Mouse (Mus musculus): Measurements from ENCODE around the gene Anp32a. TPM values are rescaled to one million over a fixed set of nuclear protein-coding genes. Genes with fewer than 3 reads are reported as not detected.

Anp32a gene
- polyA plus RNA-seq, 1 experiment from 2014 or later: 194 TPM

DNA sequence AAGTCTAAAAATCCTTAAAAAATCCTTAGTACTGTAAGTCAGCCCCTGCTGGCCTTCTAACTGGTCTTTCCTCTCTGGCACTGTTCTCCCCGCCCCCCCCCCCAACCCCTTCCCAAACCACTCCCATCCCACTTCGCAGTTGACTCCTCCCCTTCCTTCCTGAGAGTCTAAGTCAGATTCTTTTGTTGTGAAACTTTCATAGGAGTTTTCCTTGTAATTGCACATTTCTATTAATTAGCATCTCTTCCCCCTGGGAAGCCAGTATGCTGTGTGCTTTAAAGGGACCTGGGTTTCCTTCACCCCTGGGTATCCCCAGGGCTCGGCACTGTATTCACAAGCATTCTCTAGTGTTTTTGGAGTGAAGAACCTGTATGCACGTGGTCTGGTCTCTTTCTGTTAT lies 10.1 kb downstream of the Anp32a start:
- WGBS: 47% methylated on average over 3 of the region's 4 CpGs
- Histone ChIP-seq H3K27ac (ENCODE audit: low read depth, low read length) (no peak overlapping the region), H3K9ac (ENCODE audit: low read length) (no peak overlapping the region), H3K27me3 (ENCODE audit: control insufficient read depth, insufficient read depth, low read length) (no peaks in the 10 kb centered on the region), H3K9me3 (ENCODE audit: control insufficient read depth, low read length) (no peaks in the 10 kb centered on the region), H3K4me2 (no peak overlapping the region), H3K4me3 (ENCODE audit: low read depth, low read length) (no peak overlapping the region), H3K36me3 (ENCODE audit: control insufficient read depth, insufficient read depth, low read length) (no peaks in the 10 kb centered on the region), H3K4me1 (ENCODE audit: control insufficient read depth, insufficient read depth, low read length) (peaks cover 16% of the 10 kb centered on the region)
- no peak for ATAC-seq (ENCODE audit: low FRiP score)
- DNase-seq (ENCODE audit: low spot score, missing footprints): no peak

DNA sequence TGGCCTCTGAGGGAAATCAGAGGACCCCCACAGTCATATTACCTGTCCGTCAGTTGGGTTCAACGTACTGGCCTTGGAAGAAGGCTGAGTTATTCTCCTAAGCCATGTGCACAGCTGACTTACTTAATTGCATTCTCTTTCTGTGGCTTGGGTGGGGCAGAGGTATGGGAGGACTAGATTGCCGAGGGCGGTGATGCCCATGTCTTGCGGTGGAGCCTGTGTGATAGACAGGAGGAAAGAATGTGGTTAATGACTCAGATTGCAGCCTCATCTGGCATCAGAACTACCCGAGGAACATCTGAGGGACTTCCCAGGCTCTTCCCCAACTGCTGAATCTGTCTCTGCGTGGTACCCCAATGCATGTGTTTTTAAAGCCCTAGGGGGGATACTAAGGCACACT lies 12.7 kb downstream of the Anp32a start:
- H3K27ac ChIP-seq (ENCODE audit: low read depth, low read length): no peak overlapping the region
- WGBS: 76% methylated on average over 7 of the region's 7 CpGs
- no peaks in the 10 kb centered on the region for H3K27me3 ChIP-seq (ENCODE audit: control insufficient read depth, insufficient read depth, low read length)
- DNase-seq (ENCODE audit: low spot score, missing footprints): no peak
- no peak overlapping the region for H3K4me2 ChIP-seq
- no peaks in the 10 kb centered on the region for H3K9me3 ChIP-seq (ENCODE audit: control insufficient read depth, low read length)
- ATAC-seq (ENCODE audit: low FRiP score): no peak
- peaks cover 8% of the 10 kb centered on the region for H3K4me1 ChIP-seq (ENCODE audit: control insufficient read depth, insufficient read depth, low read length)
- no peak overlapping the region for H3K9ac ChIP-seq (ENCODE audit: low read length)
- no peaks in the 10 kb centered on the region; the same call in 1 of the 2 replicates for H3K36me3 ChIP-seq (ENCODE audit: control insufficient read depth, insufficient read depth, low read length)
- no peak overlapping the region for H3K4me3 ChIP-seq (ENCODE audit: low read depth, low read length)

DNA sequence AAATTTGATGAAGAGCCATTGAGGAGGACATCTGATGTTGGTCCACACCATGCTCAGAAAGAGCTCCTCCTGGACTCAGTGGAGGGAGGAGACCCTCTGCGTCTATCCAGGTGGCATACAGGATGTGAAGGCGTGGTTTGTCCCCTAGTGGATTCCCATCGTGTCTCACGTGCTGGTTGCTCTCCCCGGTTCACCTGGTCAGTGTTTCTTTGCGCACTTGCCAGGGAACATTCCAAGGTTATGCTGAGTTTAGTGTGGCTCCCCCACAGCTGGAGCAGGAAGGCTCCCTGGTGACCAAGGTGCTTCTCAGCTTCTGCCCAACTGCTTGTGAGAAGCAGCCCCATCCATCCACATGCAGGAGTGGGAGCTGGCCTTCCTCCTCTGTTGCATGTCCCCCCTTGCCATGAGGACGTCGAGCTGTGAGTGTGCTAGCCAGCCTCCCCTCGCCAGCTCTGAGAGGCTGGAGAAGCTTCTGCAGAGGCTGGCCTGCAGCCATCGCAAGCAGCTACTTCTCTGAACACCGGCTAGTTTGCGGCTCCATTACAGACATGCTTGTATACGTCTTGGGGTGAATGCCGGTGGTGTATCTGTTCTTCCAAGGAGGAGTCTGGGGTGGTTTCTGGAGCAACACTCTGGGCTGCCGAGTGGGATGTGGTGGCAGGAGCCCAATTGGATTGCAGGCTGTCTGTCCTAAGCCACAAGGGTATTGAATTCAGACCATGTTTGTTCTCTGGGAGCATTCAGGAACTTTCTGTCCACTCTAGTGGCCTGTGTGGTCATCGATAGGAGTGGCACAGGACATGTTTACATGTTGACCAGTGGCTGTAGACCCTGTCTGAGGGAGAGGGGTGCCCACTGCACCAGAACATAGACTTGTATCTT lies 14.0 kb downstream of the Anp32a start:
- DNase-seq (ENCODE audit: low spot score, missing footprints) (no peak), ATAC-seq (ENCODE audit: low FRiP score) (no peak)
- no peak overlapping the region for H3K27ac ChIP-seq (ENCODE audit: low read depth, low read length)
- H3K36me3 ChIP-seq (ENCODE audit: control insufficient read depth, insufficient read depth, low read length): no peaks in the 10 kb centered on the region; the same call in 1 of the 2 replicates
- 88% methylated on average over 16 of the region's 16 CpGs for WGBS
- no peaks in the 10 kb centered on the region for H3K27me3 ChIP-seq (ENCODE audit: control insufficient read depth, insufficient read depth, low read length)
- peaks cover 3% of the 10 kb centered on the region for H3K4me1 ChIP-seq (ENCODE audit: control insufficient read depth, insufficient read depth, low read length)
- H3K9me3 ChIP-seq (ENCODE audit: control insufficient read depth, low read length): no peaks in the 10 kb centered on the region
- H3K9ac ChIP-seq (ENCODE audit: low read length): no peak overlapping the region
- no peak overlapping the region for H3K4me3 ChIP-seq (ENCODE audit: low read depth, low read length)
- H3K4me2 ChIP-seq: no peak overlapping the region

DNA sequence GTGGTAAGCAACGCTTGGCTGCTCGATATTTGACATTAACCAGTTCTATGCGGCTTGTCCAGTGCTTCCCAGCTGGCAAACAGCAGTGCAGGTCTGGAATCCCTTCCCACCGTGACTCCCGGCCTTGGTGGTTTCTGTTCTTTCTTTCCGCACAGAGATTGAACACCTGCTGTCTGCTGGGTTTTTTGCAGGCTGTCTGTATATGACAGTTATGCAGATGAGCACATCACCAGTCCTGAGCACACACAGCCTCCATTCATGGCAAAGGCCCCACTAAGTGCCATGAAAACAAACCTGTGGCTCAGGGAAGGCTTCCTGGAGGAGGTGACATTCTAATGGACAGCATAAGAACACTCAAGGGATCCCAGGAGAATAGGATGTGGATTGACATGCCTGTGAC lies 14.7 kb downstream of the Anp32a start:
- Histone ChIP-seq H3K27me3 (ENCODE audit: control insufficient read depth, insufficient read depth, low read length) (no peaks in the 10 kb centered on the region), H3K9me3 (ENCODE audit: control insufficient read depth, low read length) (no peaks in the 10 kb centered on the region), H3K9ac (ENCODE audit: low read length) (no peak overlapping the region), H3K27ac (ENCODE audit: low read depth, low read length) (no peak overlapping the region), H3K36me3 (ENCODE audit: control insufficient read depth, insufficient read depth, low read length) (no peaks in the 10 kb centered on the region; the same call in 1 of the 2 replicates), H3K4me1 (ENCODE audit: control insufficient read depth, insufficient read depth, low read length) (peaks cover 3% of the 10 kb centered on the region), H3K4me3 (ENCODE audit: low read depth, low read length) (no peak overlapping the region), H3K4me2 (no peak overlapping the region)
- WGBS: 92% methylated on average over 6 of the region's 6 CpGs
- ATAC-seq (ENCODE audit: low FRiP score) (no peak), DNase-seq (ENCODE audit: low spot score, missing footprints) (no peak)

DNA sequence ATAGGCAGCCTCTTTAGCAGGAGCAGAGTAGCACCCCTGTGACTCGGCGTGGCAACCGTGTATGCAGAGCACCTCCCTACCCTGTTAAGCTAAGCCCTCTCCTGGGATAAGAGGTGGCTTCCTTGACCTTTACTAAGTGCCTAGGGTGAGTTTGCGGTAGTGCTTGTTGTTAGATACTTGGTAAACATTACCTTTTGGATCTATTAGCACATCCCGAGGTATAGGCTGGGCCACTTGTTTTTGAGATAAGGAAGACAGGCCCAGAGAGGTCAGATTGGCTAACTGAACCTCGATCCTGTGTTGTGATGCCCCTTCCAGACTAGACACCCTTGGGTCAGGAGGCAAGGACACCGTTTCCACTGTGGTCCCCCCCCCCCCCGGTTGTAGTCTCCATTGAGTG lies 16.5 kb downstream of the Anp32a start:
- 87% methylated on average over 8 of the region's 8 CpGs for WGBS
- H3K4me3 ChIP-seq (ENCODE audit: low read depth, low read length): no peak overlapping the region
- H3K36me3 ChIP-seq (ENCODE audit: control insufficient read depth, insufficient read depth, low read length): no peaks in the 10 kb centered on the region; the same call in 1 of the 2 replicates
- H3K9me3 ChIP-seq (ENCODE audit: control insufficient read depth, low read length): no peaks in the 10 kb centered on the region
- no peaks in the 10 kb centered on the region for H3K27me3 ChIP-seq (ENCODE audit: control insufficient read depth, insufficient read depth, low read length)
- peaks cover 6% of the 10 kb centered on the region for H3K4me1 ChIP-seq (ENCODE audit: control insufficient read depth, insufficient read depth, low read length)
- DNase-seq (ENCODE audit: low spot score, missing footprints) (no peak), ATAC-seq (ENCODE audit: low FRiP score) (no peak)
- no peak overlapping the region for H3K27ac ChIP-seq (ENCODE audit: low read depth, low read length)
- H3K4me2 ChIP-seq: no peak overlapping the region
- no peak overlapping the region for H3K9ac ChIP-seq (ENCODE audit: low read length)

DNA sequence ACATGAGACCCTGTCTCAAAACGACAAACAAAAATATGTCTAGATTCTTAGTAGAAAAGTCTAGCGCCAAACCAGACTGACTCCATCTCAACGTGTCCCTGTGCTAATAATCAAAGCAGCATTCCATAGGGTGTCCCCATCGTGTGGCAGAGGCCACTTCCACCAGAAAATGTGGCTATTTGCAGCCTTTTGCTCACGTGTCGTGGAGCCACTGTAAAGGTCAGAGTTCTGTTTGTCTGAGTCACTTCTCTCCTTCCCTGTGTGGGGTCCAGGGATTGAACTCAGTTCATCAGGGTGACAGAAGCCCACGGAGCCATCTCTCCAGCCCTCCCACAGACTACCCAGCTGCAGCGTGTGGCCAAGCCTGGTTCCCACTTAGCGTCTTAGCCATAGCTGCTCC lies 17.8 kb downstream of the Anp32a start:
- 87% methylated on average over 9 of the region's 9 CpGs for WGBS
- DNase-seq (ENCODE audit: low spot score, missing footprints): no peak
- H3K9ac ChIP-seq (ENCODE audit: low read length): no peak overlapping the region
- H3K9me3 ChIP-seq (ENCODE audit: control insufficient read depth, low read length): no peaks in the 10 kb centered on the region
- H3K4me1 ChIP-seq (ENCODE audit: control insufficient read depth, insufficient read depth, low read length): peaks cover 13% of the 10 kb centered on the region
- H3K36me3 ChIP-seq (ENCODE audit: control insufficient read depth, insufficient read depth, low read length): no peaks in the 10 kb centered on the region; the same call in 1 of the 2 replicates
- ATAC-seq (ENCODE audit: low FRiP score): no peak
- no peaks in the 10 kb centered on the region for H3K27me3 ChIP-seq (ENCODE audit: control insufficient read depth, insufficient read depth, low read length)
- no peak overlapping the region for H3K4me3 ChIP-seq (ENCODE audit: low read depth, low read length)
- H3K27ac ChIP-seq (ENCODE audit: low read depth, low read length): no peak overlapping the region
- no peak overlapping the region for H3K4me2 ChIP-seq

DNA sequence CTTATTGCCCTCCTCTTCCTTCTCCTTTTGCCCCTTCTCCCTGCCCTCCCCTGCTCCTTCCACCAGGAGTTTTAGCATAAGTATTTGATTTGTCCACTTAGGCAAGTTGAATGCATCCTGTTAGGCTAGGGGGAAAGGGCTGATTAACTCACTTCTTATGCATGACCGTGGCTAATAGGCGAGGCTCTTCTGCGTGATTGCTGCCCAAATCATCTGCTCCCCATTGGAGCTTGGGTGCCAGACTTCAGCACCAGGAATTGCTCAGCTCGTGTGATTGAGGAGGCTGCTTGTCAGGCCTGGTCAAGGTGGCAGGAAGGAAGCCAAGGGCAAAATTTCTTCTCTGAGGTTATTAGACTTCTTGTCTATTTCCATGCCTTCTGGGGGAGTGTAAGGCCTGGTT lies 19.8 kb downstream of the Anp32a start:
- ATAC-seq (ENCODE audit: low FRiP score) (no peak), DNase-seq (ENCODE audit: low spot score, missing footprints) (no peak)
- Histone ChIP-seq H3K27ac (ENCODE audit: low read depth, low read length) (no peak overlapping the region), H3K4me3 (ENCODE audit: low read depth, low read length) (no peak overlapping the region), H3K9ac (ENCODE audit: low read length) (no peak overlapping the region), H3K27me3 (ENCODE audit: control insufficient read depth, insufficient read depth, low read length) (no peaks in the 10 kb centered on the region), H3K4me2 (no peak overlapping the region), H3K36me3 (ENCODE audit: control insufficient read depth, insufficient read depth, low read length) (no peaks in the 10 kb centered on the region; the same call in 1 of the 2 replicates), H3K4me1 (ENCODE audit: control insufficient read depth, insufficient read depth, low read length) (peaks cover 34% of the 10 kb centered on the region), H3K9me3 (ENCODE audit: control insufficient read depth, low read length) (no peaks in the 10 kb centered on the region)
- 43% methylated on average over 4 of the region's 4 CpGs for WGBS

DNA sequence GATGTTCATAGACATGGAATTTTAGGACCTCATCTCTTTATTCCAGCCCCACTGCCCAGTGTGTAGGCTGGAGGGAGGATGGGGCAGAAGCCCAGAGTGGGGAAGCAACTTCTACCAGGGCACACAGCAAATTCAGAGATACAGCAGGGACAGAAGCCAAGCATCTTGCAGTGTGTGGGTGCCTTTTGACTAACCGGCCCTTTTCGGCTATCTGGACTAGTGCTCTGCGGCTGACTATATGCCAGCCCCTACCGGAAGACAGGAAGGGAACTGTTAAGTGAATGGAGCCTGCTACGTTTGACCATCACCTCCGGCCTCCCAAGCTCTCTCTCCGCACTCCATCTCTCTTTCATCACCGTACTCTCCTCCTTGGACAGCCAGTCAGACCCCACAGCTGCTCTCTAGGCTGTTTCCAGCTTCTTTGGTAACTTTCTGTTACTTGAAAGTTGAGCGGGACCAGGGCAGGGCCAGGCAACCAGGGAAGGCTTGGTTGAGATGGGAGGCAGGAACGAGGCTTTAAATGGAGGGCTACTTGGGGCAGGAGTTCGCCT lies 21.8 kb downstream of the Anp32a start:
- Histone ChIP-seq H3K27me3 (ENCODE audit: control insufficient read depth, insufficient read depth, low read length) (no peaks in the 10 kb centered on the region), H3K4me3 (ENCODE audit: low read depth, low read length) (no peak overlapping the region), H3K9me3 (ENCODE audit: control insufficient read depth, low read length) (no peaks in the 10 kb centered on the region), H3K4me2 (peak overlapping the region; percentile 48; the same call in 1 of the 2 replicates), H3K9ac (ENCODE audit: low read length) (peak overlapping the region; percentile 1; the same call in 1 of the 2 replicates), H3K36me3 (ENCODE audit: control insufficient read depth, insufficient read depth, low read length) (no peaks in the 10 kb centered on the region), H3K4me1 (ENCODE audit: control insufficient read depth, insufficient read depth, low read length) (peaks cover 52% of the 10 kb centered on the region), H3K27ac (ENCODE audit: low read depth, low read length) (no peak overlapping the region)
- no peak for ATAC-seq (ENCODE audit: low FRiP score)
- WGBS: 34% methylated on average over 11 of the region's 11 CpGs
- DNase-seq (ENCODE audit: low spot score, missing footprints): peak; percentile 90

DNA sequence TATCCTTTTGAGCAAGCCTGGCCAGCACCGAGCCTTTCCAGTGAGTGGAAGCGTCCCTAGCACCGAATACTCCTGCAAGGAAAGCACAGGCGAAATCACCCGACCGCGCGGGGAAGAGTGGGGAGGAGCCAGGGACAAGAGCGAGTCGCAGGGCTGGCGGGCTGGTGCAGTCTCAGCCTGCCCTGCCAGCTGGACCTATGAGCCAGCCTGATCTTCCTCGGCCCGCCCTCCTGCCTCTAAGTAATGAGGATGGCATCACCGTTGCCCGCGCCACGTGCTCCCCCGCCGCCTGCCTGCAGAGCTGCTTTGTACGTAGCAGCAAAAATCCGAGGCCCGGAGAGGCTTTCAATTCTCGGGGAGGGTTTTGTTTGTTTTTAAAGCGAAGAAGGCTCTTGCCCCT lies 22.5 kb downstream of the Anp32a start:
- DNase-seq (ENCODE audit: low spot score, missing footprints) (peak; percentile 96), ATAC-seq (ENCODE audit: low FRiP score) (peak; percentile 85)
- H3K9ac ChIP-seq (ENCODE audit: low read length): peak overlapping the region; percentile 56
- H3K4me3 ChIP-seq (ENCODE audit: low read depth, low read length): peak overlapping the region; percentile 20
- WGBS: 1% methylated on average over 24 of the region's 24 CpGs
- no peaks in the 10 kb centered on the region for H3K27me3 ChIP-seq (ENCODE audit: control insufficient read depth, insufficient read depth, low read length)
- peak overlapping the region; percentile 8; the same call in 1 of the 2 replicates for H3K27ac ChIP-seq (ENCODE audit: low read depth, low read length)
- no peaks in the 10 kb centered on the region for H3K36me3 ChIP-seq (ENCODE audit: control insufficient read depth, insufficient read depth, low read length)
- H3K9me3 ChIP-seq (ENCODE audit: control insufficient read depth, low read length): no peaks in the 10 kb centered on the region
- H3K4me2 ChIP-seq: peak overlapping the region; percentile 48
- H3K4me1 ChIP-seq (ENCODE audit: control insufficient read depth, insufficient read depth, low read length): peaks cover 52% of the 10 kb centered on the region

All from midbrain, embryonic 11.5 days (tissue).